Mouse (Mus musculus): ENCODE data around the gene Tmod1. TPM values are rescaled to one million over a fixed set of nuclear protein-coding genes. Genes with fewer than 3 reads are reported as not detected.

Gene Tmod1
- polyA plus RNA-seq, 1 experiment: 7.2 TPM

- Histone ChIP-seq H3K4me3 (replicated peaks) (no peak overlapping the region), H3K36me3 (replicated peaks; ENCODE audit: low read length) (peaks cover 98% of the 10 kb centered on the region), H3K27me3 (replicated peaks) (no peaks in the 10 kb centered on the region), H3K4me1 (peaks cover 7% of the 10 kb centered on the region), H3K9me3 (no peaks in the 10 kb centered on the region)
- TF ChIP-seq GATA1 (IDR thresholded peaks at IDR 0.05; ENCODE audit: borderline replicate concordance, low read length) (no peak), FLI1 (IDR thresholded peaks at IDR 0.05; ENCODE audit: low read length) (no peak)
Observed at GRCm38 (mm10) chr4:46119514-46120094, 80.9 kb downstream of the Tmod1 start.

- H3K4me3 ChIP-seq (replicated peaks): no peak overlapping the region
- no peak for TF ChIP-seq GATA1 (IDR thresholded peaks at IDR 0.05; ENCODE audit: borderline replicate concordance, low read length)
- no peak for TF ChIP-seq FLI1 (IDR thresholded peaks at IDR 0.05; ENCODE audit: low read length)
- no peaks in the 10 kb centered on the region for H3K27me3 ChIP-seq (replicated peaks)
- H3K36me3 ChIP-seq (replicated peaks; ENCODE audit: low read length): peaks cover 99% of the 10 kb centered on the region
- no peaks in the 10 kb centered on the region for H3K9me3 ChIP-seq
- peaks cover 10% of the 10 kb centered on the region for H3K4me1 ChIP-seq
Observed at GRCm38 (mm10) chr4:46120767-46121166, 82.0 kb downstream of the Tmod1 start.

GRCm38 (mm10) chr4:46123358-46123757 lies 84.6 kb downstream of the Tmod1 start:
- H3K4me3 ChIP-seq (replicated peaks): no peak overlapping the region
- TF ChIP-seq GATA1 (IDR thresholded peaks at IDR 0.05; ENCODE audit: borderline replicate concordance, low read length) (no peak), FLI1 (IDR thresholded peaks at IDR 0.05; ENCODE audit: low read length) (no peak)
- peaks cover 95% of the 10 kb centered on the region for H3K36me3 ChIP-seq (replicated peaks; ENCODE audit: low read length)
- H3K27me3 ChIP-seq (replicated peaks): no peaks in the 10 kb centered on the region
- H3K4me1 ChIP-seq: peaks cover 8% of the 10 kb centered on the region
- H3K9me3 ChIP-seq: no peaks in the 10 kb centered on the region

- Histone ChIP-seq H3K4me1 (peaks cover 12% of the 10 kb centered on the region), H3K27me3 (replicated peaks) (no peaks in the 10 kb centered on the region), H3K36me3 (replicated peaks; ENCODE audit: low read length) (peaks cover 92% of the 10 kb centered on the region), H3K9me3 (no peaks in the 10 kb centered on the region), H3K4me3 (replicated peaks) (no peak overlapping the region)
- no peak for TF ChIP-seq GATA1 (IDR thresholded peaks at IDR 0.05; ENCODE audit: borderline replicate concordance, low read length)
- TF ChIP-seq FLI1 (IDR thresholded peaks at IDR 0.05; ENCODE audit: low read length): no peak
Observed at GRCm38 (mm10) chr4:46126541-46126940, 87.8 kb downstream of the Tmod1 start.

- H3K36me3 ChIP-seq (replicated peaks; ENCODE audit: low read length): peaks cover 93% of the 10 kb centered on the region
- H3K27me3 ChIP-seq (replicated peaks): no peaks in the 10 kb centered on the region
- TF ChIP-seq GATA1 (IDR thresholded peaks at IDR 0.05; ENCODE audit: borderline replicate concordance, low read length) (no peak), FLI1 (IDR thresholded peaks at IDR 0.05; ENCODE audit: low read length) (no peak)
- H3K4me1 ChIP-seq: peaks cover 16% of the 10 kb centered on the region
- H3K4me3 ChIP-seq (replicated peaks): no peak overlapping the region
- no peaks in the 10 kb centered on the region for H3K9me3 ChIP-seq
Observed at GRCm38 (mm10) chr4:46129311-46130004, 90.7 kb downstream of the Tmod1 start.

- Histone ChIP-seq H3K4me1 (peaks cover 14% of the 10 kb centered on the region), H3K27me3 (replicated peaks) (no peaks in the 10 kb centered on the region), H3K4me3 (replicated peaks) (no peak overlapping the region), H3K9me3 (no peaks in the 10 kb centered on the region), H3K36me3 (replicated peaks; ENCODE audit: low read length) (peaks cover 93% of the 10 kb centered on the region)
- TF ChIP-seq FLI1 (IDR thresholded peaks at IDR 0.05; ENCODE audit: low read length) (no peak), GATA1 (IDR thresholded peaks at IDR 0.05; ENCODE audit: borderline replicate concordance, low read length) (no peak)
Observed at GRCm38 (mm10) chr4:46130221-46130620, 91.5 kb downstream of the Tmod1 start.

- no peaks in the 10 kb centered on the region for H3K9me3 ChIP-seq
- TF ChIP-seq FLI1 (IDR thresholded peaks at IDR 0.05; ENCODE audit: low read length) (no peak), GATA1 (IDR thresholded peaks at IDR 0.05; ENCODE audit: borderline replicate concordance, low read length) (no peak)
- H3K4me3 ChIP-seq (replicated peaks): no peak overlapping the region
- no peaks in the 10 kb centered on the region for H3K27me3 ChIP-seq (replicated peaks)
- peaks cover 88% of the 10 kb centered on the region for H3K36me3 ChIP-seq (replicated peaks; ENCODE audit: low read length)
- peaks cover 28% of the 10 kb centered on the region for H3K4me1 ChIP-seq
Observed at GRCm38 (mm10) chr4:46131791-46132190, 93.1 kb downstream of the Tmod1 start.

- Histone ChIP-seq H3K9me3 (no peaks in the 10 kb centered on the region), H3K4me3 (replicated peaks) (peak overlapping the region; percentile 97), H3K4me1 (peaks cover 60% of the 10 kb centered on the region), H3K27me3 (replicated peaks) (no peaks in the 10 kb centered on the region), H3K36me3 (replicated peaks; ENCODE audit: low read length) (peaks cover 43% of the 10 kb centered on the region)
- no peak for TF ChIP-seq FLI1 (IDR thresholded peaks at IDR 0.05; ENCODE audit: low read length)
- TF ChIP-seq GATA1 (IDR thresholded peaks at IDR 0.05; ENCODE audit: borderline replicate concordance, low read length): no peak
Observed at GRCm38 (mm10) chr4:46137629-46138286, 99.0 kb downstream of the Tmod1 start.

- H3K4me1 ChIP-seq: peaks cover 62% of the 10 kb centered on the region
- TF ChIP-seq FLI1 (IDR thresholded peaks at IDR 0.05; ENCODE audit: low read length) (no peak), GATA1 (IDR thresholded peaks at IDR 0.05; ENCODE audit: borderline replicate concordance, low read length) (no peak)
Observed at GRCm38 (mm10) chr4:46138287-46139222, 99.8 kb downstream of the Tmod1 start, which contains the start of the genes Ncbp1 and Tstd2. TSS of gene Ncbp1 (plus strand) at chr4:46138613. TSS of gene Tstd2 (minus strand) at chr4:46138694.

More at GRCm38 (mm10) chr4:46138287-46139222, 99.8 kb downstream of the Tmod1 start, which contains the start of the genes Ncbp1 and Tstd2:
- H3K36me3 ChIP-seq (replicated peaks; ENCODE audit: low read length): peaks cover 39% of the 10 kb centered on the region
- H3K9me3 ChIP-seq: no peaks in the 10 kb centered on the region
- peak within 1 kb of the TSS; percentile 97 for H3K4me3 ChIP-seq (replicated peaks)
- H3K27me3 ChIP-seq (replicated peaks): no peaks in the 10 kb centered on the region
